Mouse (Mus musculus) activated CD4-positive, CD25-positive, alpha-beta regulatory T cell (primary cell): Measurements from ENCODE around the gene Pros1. TPM values are rescaled to one million over a fixed set of nuclear protein-coding genes. Genes with fewer than 3 reads are reported as not detected.

Source experiments
- polyA plus RNA-seq, 2 experiments: library from polyadenylated mRNA; unstranded; fragments of 100-300 nt; shearing (Covaris generic); gene quantifications; one replicate each; pipeline ENCODE4 v1.2.1; 2017

The Pros1 gene
- polyA plus RNA-seq: 10 to 100 TPM in 1 of 2 experiments, 1 to 10 TPM in 1; 8.6 to 13.5 TPM

GRCm38 (mm10) chr16:62854191-62855068 lies at the start of gene Pros1:
Gene Pros1 (plus strand): TSS chr16:62854307.

GRCm38 (mm10) chr16:62814491-62814890 lies 39.6 kb upstream of the Pros1 start, which contains the start of gene Stx19:
Gene Stx19 (plus strand): TSS chr16:62814676.

GRCm38 (mm10) chr16:62846498-62847312 lies 7.4 kb upstream of the Pros1 start, which contains the start of gene Arl13b:
Gene Arl13b (minus strand): TSS chr16:62847040.

Other genes starting within 250 kb of the Pros1 start
- gene Nsun3, start 67.5 kb upstream of the Pros1 start, polyA plus RNA-seq: 10 to 100 TPM; 17.6 to 20.4 TPM
- gene Stx19, start 39.6 kb upstream of the Pros1 start, polyA plus RNA-seq: under 1 TPM; 0.43 to 0.77 TPM
- 10 to 100 TPM; 12.3 to 12.5 TPM for gene Arl13b, start 7.3 kb upstream of the Pros1 start, polyA plus RNA-seq